Mouse (Mus musculus): ENCODE results near the gene Hbb-bh2. TPM values are rescaled to one million over a fixed set of nuclear protein-coding genes. Genes with fewer than 3 reads are reported as not detected.
"Not testable (repeated sequence)": the region's sequence is repeated elsewhere in the genome, so short reads cannot be mapped to it uniquely, and the experiment has no call there.

The Hbb-bh2 gene
- polyA plus RNA-seq, 1 experiment from 2014 or later = not detected

- H3K27me3 ChIP-seq = no peaks in the 10 kb centered on the region
- H3K9ac ChIP-seq = no peak within 1 kb of the TSS
- H3K4me2 ChIP-seq = no peak within 1 kb of the TSS
- no peaks in the 10 kb centered on the region for H3K36me3 ChIP-seq
- H3K4me1 ChIP-seq (replicated peaks) = no peaks in the 10 kb centered on the region
- no peak within 1 kb of the TSS for H3K27ac ChIP-seq (replicated peaks)
- 94% methylated on average over 2 of the region's 2 CpGs for WGBS
- H3K9me3 ChIP-seq = no peaks in the 10 kb centered on the region
- H3K4me3 ChIP-seq = no peak within 1 kb of the TSS
- ATAC-seq (ENCODE audit: low FRiP score, low read depth) = no peak
Observed at GRCm38 (mm10) chr7:103843034-103843433, 2.7 kb upstream of the Hbb-bh2 start, which contains the start of gene Hbb-bh1. Gene Hbb-bh1 (minus strand): TSS chr7:103843164.

- H3K27ac ChIP-seq (replicated peaks) = no peak within 1 kb of the TSS
- 94% methylated on average over 4 of the region's 4 CpGs for WGBS
- H3K4me1 ChIP-seq (replicated peaks) = no peaks in the 10 kb centered on the region
- H3K9ac ChIP-seq = no peak within 1 kb of the TSS
- H3K4me2 ChIP-seq = no peak within 1 kb of the TSS
- no peak within 1 kb of the TSS for H3K4me3 ChIP-seq
- H3K36me3 ChIP-seq = no peaks in the 10 kb centered on the region
- H3K27me3 ChIP-seq = no peaks in the 10 kb centered on the region
- no peak for ATAC-seq (ENCODE audit: low FRiP score, low read depth)
- H3K9me3 ChIP-seq = no peaks in the 10 kb centered on the region
Observed at GRCm38 (mm10) chr7:103827808-103828207, 12.5 kb downstream of the Hbb-bh2 start, which contains the start of gene Hbb-bs. Gene Hbb-bs (minus strand): TSS chr7:103828096.

- H3K9ac ChIP-seq = not testable (repeated sequence)
- WGBS = no CpG with 5 or more reads among the region's 2 CpGs
Observed at GRCm38 (mm10) chr7:103827139-103827538, 13.2 kb downstream of the Hbb-bh2 start.

GRCm38 (mm10) chr7:103826255-103826887 lies 13.9 kb downstream of the Hbb-bh2 start:
- no peaks in the 10 kb centered on the region for H3K27me3 ChIP-seq
- no peaks in the 10 kb centered on the region for H3K36me3 ChIP-seq
- H3K9ac ChIP-seq = no peak overlapping the region
- no peaks in the 10 kb centered on the region for H3K9me3 ChIP-seq
- H3K4me1 ChIP-seq (replicated peaks) = no peaks in the 10 kb centered on the region
- ATAC-seq (ENCODE audit: low FRiP score, low read depth) = no peak
- no peak overlapping the region for H3K4me3 ChIP-seq
- WGBS = 53% methylated on average over 3 of the region's 3 CpGs
- no peak overlapping the region for H3K4me2 ChIP-seq
- no peak overlapping the region for H3K27ac ChIP-seq (replicated peaks)

More at GRCm38 (mm10) chr7:103827139-103827538, 13.2 kb downstream of the Hbb-bh2 start:
- ATAC-seq (ENCODE audit: low FRiP score, low read depth); H3K27ac ChIP-seq (replicated peaks); H3K4me1 ChIP-seq (replicated peaks); H3K4me2 ChIP-seq; H3K36me3 ChIP-seq; H3K9me3 ChIP-seq; H3K4me3 ChIP-seq; H3K27me3 ChIP-seq: not testable (repeated sequence)

GRCm38 (mm10) chr7:103825536-103826254 lies 14.6 kb downstream of the Hbb-bh2 start:
- Histone ChIP-seq H3K27me3 (no peaks in the 10 kb centered on the region), H3K4me3 (no peak overlapping the region), H3K9ac (no peak overlapping the region), H3K4me2 (no peak overlapping the region), H3K4me1 (replicated peaks) (no peaks in the 10 kb centered on the region), H3K9me3 (no peaks in the 10 kb centered on the region), H3K27ac (replicated peaks) (no peak overlapping the region), H3K36me3 (no peaks in the 10 kb centered on the region)
- ATAC-seq (ENCODE audit: low FRiP score, low read depth) = no peak
- WGBS = 94% methylated on average over 3 of the region's 3 CpGs

GRCm38 (mm10) chr7:103824597-103824996 lies 15.7 kb downstream of the Hbb-bh2 start:
- 87% methylated on average over 2 of the region's 2 CpGs for WGBS
- no peak for ATAC-seq (ENCODE audit: low FRiP score, low read depth)
- no peak overlapping the region for H3K4me3 ChIP-seq

GRCm38 (mm10) chr7:103815085-103815484 lies 25.2 kb downstream of the Hbb-bh2 start:
- not testable (repeated sequence) for H3K9me3 ChIP-seq; H3K27ac ChIP-seq (replicated peaks)

More at GRCm38 (mm10) chr7:103824597-103824996, 15.7 kb downstream of the Hbb-bh2 start:
- Histone ChIP-seq H3K4me2 (no peak overlapping the region), H3K9ac (no peak overlapping the region), H3K27ac (replicated peaks) (no peak overlapping the region), H3K27me3 (no peaks in the 10 kb centered on the region), H3K36me3 (no peaks in the 10 kb centered on the region), H3K9me3 (no peaks in the 10 kb centered on the region), H3K4me1 (replicated peaks) (no peaks in the 10 kb centered on the region)

GRCm38 (mm10) chr7:103813766-103814165 lies 26.6 kb downstream of the Hbb-bh2 start, which contains the start of gene Hbb-bt:
Gene Hbb-bt (minus strand): TSS chr7:103813996.
- Histone ChIP-seq H3K36me3 (no peaks in the 10 kb centered on the region), H3K9ac (no peak within 1 kb of the TSS), H3K4me3 (no peak within 1 kb of the TSS), H3K9me3 (no peaks in the 10 kb centered on the region), H3K4me1 (replicated peaks) (no peaks in the 10 kb centered on the region), H3K4me2 (no peak within 1 kb of the TSS), H3K27me3 (no peaks in the 10 kb centered on the region), H3K27ac (replicated peaks) (no peak within 1 kb of the TSS)
- ATAC-seq (ENCODE audit: low FRiP score, low read depth) = no peak
- 86% methylated on average over 3 of the region's 3 CpGs for WGBS

More at GRCm38 (mm10) chr7:103815085-103815484, 25.2 kb downstream of the Hbb-bh2 start:
- not testable (repeated sequence) for H3K27me3 ChIP-seq; H3K36me3 ChIP-seq; H3K4me3 ChIP-seq; H3K4me1 ChIP-seq (replicated peaks); H3K9ac ChIP-seq; ATAC-seq (ENCODE audit: low FRiP score, low read depth); H3K4me2 ChIP-seq
- 89% methylated on average over 1 of the region's 2 CpGs for WGBS

GRCm38 (mm10) chr7:103813152-103813551 lies 27.2 kb downstream of the Hbb-bh2 start:
- not testable (repeated sequence) for H3K9me3 ChIP-seq
- no CpG with 5 or more reads among the region's 3 CpGs for WGBS

GRCm38 (mm10) chr7:103812174-103812573 lies 28.1 kb downstream of the Hbb-bh2 start:
- Histone ChIP-seq H3K36me3 (no peaks in the 10 kb centered on the region), H3K9ac (no peak overlapping the region), H3K4me2 (no peak overlapping the region), H3K4me3 (no peak overlapping the region), H3K4me1 (replicated peaks) (no peaks in the 10 kb centered on the region), H3K27ac (replicated peaks) (no peak overlapping the region), H3K9me3 (no peaks in the 10 kb centered on the region), H3K27me3 (no peaks in the 10 kb centered on the region)
- ATAC-seq (ENCODE audit: low FRiP score, low read depth) = no peak
- 73% methylated on average over 1 of the region's 1 CpGs for WGBS

More at GRCm38 (mm10) chr7:103813152-103813551, 27.2 kb downstream of the Hbb-bh2 start:
- H3K4me2 ChIP-seq; H3K9ac ChIP-seq; ATAC-seq (ENCODE audit: low FRiP score, low read depth); H3K36me3 ChIP-seq; H3K4me1 ChIP-seq (replicated peaks); H3K27ac ChIP-seq (replicated peaks); H3K4me3 ChIP-seq; H3K27me3 ChIP-seq: not testable (repeated sequence)

- 86% methylated on average over 1 of the region's 1 CpGs for WGBS
- no peak for ATAC-seq (ENCODE audit: low FRiP score, low read depth)
- no peak overlapping the region for H3K4me2 ChIP-seq
- no peak overlapping the region for H3K27ac ChIP-seq (replicated peaks)
- no peaks in the 10 kb centered on the region for H3K36me3 ChIP-seq
- H3K9me3 ChIP-seq = no peaks in the 10 kb centered on the region
- H3K4me3 ChIP-seq = no peak overlapping the region
- H3K9ac ChIP-seq = no peak overlapping the region
- H3K27me3 ChIP-seq = no peaks in the 10 kb centered on the region
- no peaks in the 10 kb centered on the region for H3K4me1 ChIP-seq (replicated peaks)
Observed at GRCm38 (mm10) chr7:103811223-103811845, 29.0 kb downstream of the Hbb-bh2 start.

- 90% methylated on average over 3 of the region's 3 CpGs for WGBS
- H3K36me3 ChIP-seq = no peaks in the 10 kb centered on the region
Observed at GRCm38 (mm10) chr7:103810746-103811145, 29.6 kb downstream of the Hbb-bh2 start.

More at GRCm38 (mm10) chr7:103810746-103811145, 29.6 kb downstream of the Hbb-bh2 start:
- no peak for ATAC-seq (ENCODE audit: low FRiP score, low read depth)
- Histone ChIP-seq H3K27me3 (no peaks in the 10 kb centered on the region), H3K4me2 (no peak overlapping the region), H3K4me3 (no peak overlapping the region), H3K4me1 (replicated peaks) (no peaks in the 10 kb centered on the region), H3K9me3 (no peaks in the 10 kb centered on the region), H3K9ac (no peak overlapping the region), H3K27ac (replicated peaks) (no peak overlapping the region)

All from hindbrain, embryonic 15.5 days (tissue).